ENCODE assay signal across 8 mouse cellular contexts in genomic region chr12:113155887-113156539, GRCm38 (mm10). TPM values are rescaled to one million over a fixed set of nuclear protein-coding genes. Genes with fewer than 3 reads are reported as not detected.
A peak's percentile ranks its signal among the peaks of the same experiment; 100 is the strongest.
DNase-seq lines count a peak whose midpoint lies in the region; ATAC-seq and TF ChIP-seq lines count a peak whose summit lies in the region.

Tedc1 (plus strand) TSS chr12:113156421.

- H3K79me3 ChIP-seq in C2C12 (ENCODE audit: low read depth): peaks cover 11% of the 10 kb centered on the region

- peaks cover 58% of the 10 kb centered on the region for H3K4me1 ChIP-seq in erythroblast, embryonic 14.5 days (ENCODE audit: control insufficient read depth)
- peaks cover 21% of the 10 kb centered on the region for H3K4me1 ChIP-seq in heart, embryonic 11.5 days (ENCODE audit: control insufficient read depth, insufficient read depth, low read length)
- peaks cover 25% of the 10 kb centered on the region; the same call in 1 of the 2 replicates for H3K4me1 ChIP-seq in kidney, postnatal 0 days (replicated peaks; ENCODE audit: insufficient read depth, low read length)
- peaks cover 25% of the 10 kb centered on the region for H3K4me1 ChIP-seq in liver, embryonic 11.5 days (replicated peaks; ENCODE audit: control insufficient read depth, insufficient read depth, low read length)
- H3K4me1 ChIP-seq in stomach, embryonic 14.5 days (ENCODE audit: control insufficient read depth, insufficient read depth, low read length): peaks cover 13% of the 10 kb centered on the region

- peak; percentile 100 for DNase-seq in brain, embryonic 14.5 days (ENCODE audit: low read depth)
- peak; percentile 100 for DNase-seq in kidney, postnatal 0 days (ENCODE audit: low spot score)
- peak; percentile 98 for DNase-seq in liver, embryonic 11.5 days (ENCODE audit: low spot score)
- DNase-seq in naive thymus-derived CD4-positive, alpha-beta T cell, adult 2 months (ENCODE audit: low read depth): peak; percentile 99

- H3K36me3 ChIP-seq in C2C12 (ENCODE audit: control insufficient read depth, insufficient read depth): peaks cover 15% of the 10 kb centered on the region
- peaks cover 27% of the 10 kb centered on the region for H3K36me3 ChIP-seq in erythroblast, embryonic 14.5 days (ENCODE audit: control insufficient read depth)
- no peaks in the 10 kb centered on the region for H3K36me3 ChIP-seq in heart, embryonic 11.5 days (ENCODE audit: control insufficient read depth, insufficient read depth, low read length)
- no peaks in the 10 kb centered on the region for H3K36me3 ChIP-seq in kidney, postnatal 0 days (ENCODE audit: insufficient read depth, low read length)
- no peaks in the 10 kb centered on the region for H3K36me3 ChIP-seq in liver, embryonic 11.5 days (ENCODE audit: control insufficient read depth, insufficient read depth, low read length)
- H3K36me3 ChIP-seq in stomach, embryonic 14.5 days (ENCODE audit: control insufficient read depth, insufficient read depth, low read length): no peaks in the 10 kb centered on the region; the same call in 1 of the 2 replicates

- peak within 1 kb of the TSS; percentile 72 for H3K4me3 ChIP-seq in C2C12 (ENCODE audit: insufficient read depth, poor library complexity, severe bottlenecking)
- H3K4me3 ChIP-seq in erythroblast, embryonic 14.5 days (replicated peaks): peak within 1 kb of the TSS; percentile 72
- peak within 1 kb of the TSS; percentile 71 for H3K4me3 ChIP-seq in heart, embryonic 11.5 days (ENCODE audit: low read depth, low read length)
- H3K4me3 ChIP-seq in kidney, postnatal 0 days (replicated peaks; ENCODE audit: low read depth, low read length): peak within 1 kb of the TSS; percentile 40
- H3K4me3 ChIP-seq in liver, embryonic 11.5 days (ENCODE audit: low read depth, low read length): peak within 1 kb of the TSS; percentile 76
- H3K4me3 ChIP-seq in stomach, embryonic 14.5 days (ENCODE audit: low read depth, low read length): peak within 1 kb of the TSS; percentile 50

- peaks cover 42% of the 10 kb centered on the region for H3K79me2 ChIP-seq in C2C12 (ENCODE audit: control insufficient read depth, insufficient read depth)

- peak within 1 kb of the TSS; percentile 90 for H3K27ac ChIP-seq in heart, embryonic 11.5 days (ENCODE audit: low read depth, low read length)
- peak within 1 kb of the TSS; percentile 88 for H3K27ac ChIP-seq in kidney, postnatal 0 days
- peak within 1 kb of the TSS; percentile 65 for H3K27ac ChIP-seq in liver, embryonic 11.5 days (ENCODE audit: low read depth, low read length)
- peak within 1 kb of the TSS; percentile 80 for H3K27ac ChIP-seq in stomach, embryonic 14.5 days (ENCODE audit: low read length)

- H3K27me3 ChIP-seq in C2C12 (ENCODE audit: control insufficient read depth, insufficient read depth, insufficient read length): no peaks in the 10 kb centered on the region
- H3K27me3 ChIP-seq in erythroblast, embryonic 14.5 days (ENCODE audit: control insufficient read depth): peaks cover 28% of the 10 kb centered on the region
- no peaks in the 10 kb centered on the region for H3K27me3 ChIP-seq in heart, embryonic 11.5 days (ENCODE audit: control insufficient read depth, insufficient read depth, low read length)
- no peaks in the 10 kb centered on the region for H3K27me3 ChIP-seq in kidney, postnatal 0 days (ENCODE audit: insufficient read depth, low read length)
- H3K27me3 ChIP-seq in liver, embryonic 11.5 days (replicated peaks; ENCODE audit: control insufficient read depth, insufficient read depth, low read length): no peaks in the 10 kb centered on the region; the same call in 1 of the 2 replicates
- H3K27me3 ChIP-seq in stomach, embryonic 14.5 days (ENCODE audit: control insufficient read depth, insufficient read depth, low read length): 0 out of 2 replicates have a peak, but pooled peaks cover under 1% of the 10 kb centered on the region

- TF ChIP-seq CTCF in C2C12 (IDR thresholded peaks at IDR 0.05; ENCODE audit: control insufficient read depth, insufficient read depth, insufficient read length): peak; percentile 93
- TF ChIP-seq CTCF in brain, embryonic 14.5 days (IDR thresholded peaks at IDR 0.05; ENCODE audit: borderline replicate concordance, extremely low read depth, insufficient read depth, insufficient read length): peak; percentile 99
- peak; percentile 100 for TF ChIP-seq CTCF in kidney, postnatal 0 days (IDR thresholded peaks at IDR 0.05; ENCODE audit: low read depth)

- H3K9me3 ChIP-seq in erythroblast, embryonic 14.5 days (ENCODE audit: control insufficient read depth, low read length): no peaks in the 10 kb centered on the region
- H3K9me3 ChIP-seq in heart, embryonic 11.5 days (replicated peaks; ENCODE audit: control insufficient read depth, low read length): no peaks in the 10 kb centered on the region
- no peaks in the 10 kb centered on the region for H3K9me3 ChIP-seq in kidney, postnatal 0 days (replicated peaks; ENCODE audit: low read length)
- no peaks in the 10 kb centered on the region for H3K9me3 ChIP-seq in liver, embryonic 11.5 days (ENCODE audit: control insufficient read depth, low read length)
- H3K9me3 ChIP-seq in stomach, embryonic 14.5 days (ENCODE audit: control insufficient read depth, low read depth, low read length): no peaks in the 10 kb centered on the region

- under 1% methylated on average over 46 of the region's 46 CpGs for WGBS in heart, embryonic 11.5 days (ENCODE audit: insufficient replicate concordance)
- under 1% methylated on average over 46 of the region's 46 CpGs for WGBS in kidney, postnatal 0 days
- WGBS in liver, embryonic 11.5 days: under 1% methylated on average over 46 of the region's 46 CpGs
- WGBS in stomach, embryonic 14.5 days: under 1% methylated on average over 46 of the region's 46 CpGs

- peak within 1 kb of the TSS; percentile 85 for H3ac ChIP-seq in C2C12 (ENCODE audit: control insufficient read depth, insufficient read length, low read depth)

- H3K9ac ChIP-seq in heart, embryonic 11.5 days (ENCODE audit: low read depth, low read length): peak within 1 kb of the TSS; percentile 78
- peak within 1 kb of the TSS; percentile 51 for H3K9ac ChIP-seq in kidney, postnatal 0 days (ENCODE audit: low read depth, low read length)
- H3K9ac ChIP-seq in liver, embryonic 11.5 days (ENCODE audit: low read depth, low read length): peak within 1 kb of the TSS; percentile 78
- H3K9ac ChIP-seq in stomach, embryonic 14.5 days (replicated peaks; ENCODE audit: low read depth, low read length): peak within 1 kb of the TSS; percentile 43

- ATAC-seq in heart, embryonic 11.5 days (replicated peaks; ENCODE audit: insufficient number of reproducible peaks, low FRiP score, low TSS enrichment): peak; percentile 93
- peak; percentile 96 for ATAC-seq in kidney, postnatal 0 days (replicated peaks; ENCODE audit: low FRiP score, low read depth)
- ATAC-seq in liver, embryonic 11.5 days (replicated peaks; ENCODE audit: low FRiP score): peak; percentile 95
- ATAC-seq in stomach, embryonic 14.5 days (ENCODE audit: insufficient number of reproducible peaks, insufficient read depth, low FRiP score, low read depth): peak; percentile 94

- H3K4me2 ChIP-seq in heart, embryonic 11.5 days: peak within 1 kb of the TSS; percentile 97
- H3K4me2 ChIP-seq in kidney, postnatal 0 days (ENCODE audit: low read length): peak within 1 kb of the TSS; percentile 69
- peak within 1 kb of the TSS; percentile 99 for H3K4me2 ChIP-seq in liver, embryonic 11.5 days
- H3K4me2 ChIP-seq in stomach, embryonic 14.5 days (replicated peaks; ENCODE audit: low read depth, low read length): peak within 1 kb of the TSS; percentile 87

- TF ChIP-seq POLR2A in brain, embryonic 14.5 days (IDR thresholded peaks at IDR 0.05; ENCODE audit: borderline replicate concordance, extremely low read depth, insufficient read depth, insufficient read length, poor library complexity, severe bottlenecking): peak; percentile 49

TF ChIP-seq in C2C12, 6 proteins besides CTCF, POLR2A, EP300 and RAD21:
- peak; percentile 25 for TF ChIP-seq MAX (IDR thresholded peaks at IDR 0.05)
- no peak for TF ChIP-seq MYOG (IDR thresholded peaks at IDR 0.05; ENCODE audit: control insufficient read depth, extremely low read depth, insufficient read length)

RNA-seq across cellular contexts. Expression of gene Tedc1, which starts in this region (rescaled TPM):
- polyA plus RNA-seq in C2C12 (2012; fragmentation: generic; extraction: Trizol): 23.8 TPM
- 12.9 and 18.0 TPM in 2 replicates for polyA plus RNA-seq in brain, embryonic 14.5 days (2012; rRNA removed)
- polyA plus RNA-seq in erythroblast, embryonic 14.5 days (2012): 2.3 and 2.9 TPM in 2 replicates
- 15.8 and 16.6 TPM in 2 replicates for polyA plus RNA-seq in heart, embryonic 11.5 days (2014; fragmentation: Nextera tagmentation; extraction: Ambion mirVana)
- polyA plus RNA-seq in kidney, postnatal 0 days (2015; fragmentation: Nextera tagmentation; extraction: Ambion mirVana): 14.8 and 16.7 TPM in 2 replicates
- polyA plus RNA-seq in liver, embryonic 11.5 days (2014; fragmentation: Nextera tagmentation; extraction: Ambion mirVana): 23.5 and 24.2 TPM in 2 replicates
- 29.2 and 34.7 TPM in 2 replicates for polyA plus RNA-seq in stomach, embryonic 14.5 days (2014; fragmentation: Nextera tagmentation; extraction: Ambion mirVana)

Comparison
In these comparisons a context has a peak if more than half of its experiments do, and no peak if none do; other contexts are left out.
1. Peak in every context shown above with its lines: DNase-seq, ATAC-seq, H3K4me3 ChIP-seq and H3K27ac ChIP-seq.